Mouse (Mus musculus) stomach, embryonic 16.5 days (tissue): ENCODE measurements around the gene Wdr83. TPM values are rescaled to one million over a fixed set of nuclear protein-coding genes. Genes with fewer than 3 reads are reported as not detected.
A peak's percentile ranks its signal among the peaks of the same experiment; 100 is the strongest.

Experiments used
- ATAC-seq: fragments of 200-750 bp; cut with Nextera tagmentation; 2 replicates; pipeline ENCODE4 v1.8.0; 2017; ENCODE audit warnings: moderate number of reproducible peaks, moderate TSS enrichment; ENCODE audit not compliant: insufficient read depth, low FRiP score
- H3K27ac ChIP-seq: fragments of 300-500 bp; sonication (generic); 2 replicates; pipeline ENCODE4 v1.5.1; 2014; ENCODE audit warnings: low read length
- H3K27me3 ChIP-seq: fragments of 300-500 bp; sonication (generic); 2 replicates; pipeline ENCODE4 v1.6.1; 2014; ENCODE audit warnings: low read length, control low read depth, mixed read lengths; ENCODE audit not compliant: control insufficient read depth, insufficient read depth
- H3K36me3 ChIP-seq: fragments of 300-500 bp; sonication (generic); 2 replicates; pipeline ENCODE4 v1.6.1; 2014; ENCODE audit warnings: low read length; ENCODE audit not compliant: control insufficient read depth, insufficient read depth
- H3K4me1 ChIP-seq: fragments of 300-500 bp; sonication (generic); 2 replicates; pipeline ENCODE4 v1.6.1; 2014; ENCODE audit warnings: low read length, control low read depth, mixed read lengths; ENCODE audit not compliant: control insufficient read depth, insufficient read depth
- H3K4me2 ChIP-seq: fragments of 300-500 bp; sonication (generic); 2 replicates; pipeline ENCODE4 v1.6.1; 2014; ENCODE audit warnings: low read depth, low read length, mixed read lengths
- H3K4me3 ChIP-seq: fragments of 300-500 bp; sonication (generic); replicated peaks from 2 replicates; pipeline ENCODE4 v1.5.1; 2014; ENCODE audit warnings: mild to moderate bottlenecking, low read length
- H3K9ac ChIP-seq: fragments of 300-500 bp; sonication (generic); 2 replicates; pipeline ENCODE4 v1.6.1; 2014; ENCODE audit warnings: low read length
- H3K9me3 ChIP-seq: fragments of 300-500 bp; sonication (generic); replicated peaks from 2 replicates; pipeline ENCODE4 v1.6.1; 2016; ENCODE audit warnings: low read length, control low read depth; ENCODE audit not compliant: control insufficient read depth
- WGBS: fragments of 180-500 bp; shearing (Covaris S2); extraction: QIAGEN DNeasy Blood & Tissue Kit; methylation state at CpG from one replicate; pipeline ENCODE4 v1.1.7; 2014; 5-methylcytosine and 5-hydroxymethylcytosine counted together
- polyA plus RNA-seq: library from polyadenylated mRNA; unstranded; fragments of >200 nt; fragmentation: Nextera tagmentation; extraction: Ambion mirVana; gene quantifications from 2 replicates; pipeline ENCODE4 v1.2.1, GENCODE M21; 2015

Gene Wdr83
- polyA plus RNA-seq, 1 experiment from 2014 or later, result 36.8 TPM

GRCm38 (mm10) chr8:85072364-85072929, 8.7 kb downstream of the Wdr83 start:
- Histone ChIP-seq H3K4me2 (peak overlapping the region; percentile 94), H3K36me3 (no peaks in the 10 kb centered on the region; the same call in 1 of the 2 replicates), H3K27me3 (no peaks in the 10 kb centered on the region), H3K9me3 (no peaks in the 10 kb centered on the region), H3K27ac (peak overlapping the region; percentile 97), H3K9ac (peak overlapping the region; percentile 98), H3K4me3 (peak overlapping the region; percentile 86), H3K4me1 (peaks cover 11% of the 10 kb centered on the region)
- ATAC-seq, result no peak
- WGBS, result 31% methylated on average over 9 of the region's 9 CpGs

GRCm38 (mm10) chr8:85071514-85072281, 9.4 kb downstream of the Wdr83 start, which contains the start of gene Dhps:
Dhps (plus strand) TSS chr8:85071757.
- Histone ChIP-seq H3K4me3 (peak within 1 kb of the TSS; percentile 86), H3K4me1 (peaks cover 11% of the 10 kb centered on the region)
- under 1% methylated on average over 68 of the region's 68 CpGs for WGBS

GRCm38 (mm10) chr8:85071041-85071440, 10.1 kb downstream of the Wdr83 start:
- 79% methylated on average over 5 of the region's 5 CpGs for WGBS
- Histone ChIP-seq H3K4me3 (peak overlapping the region; percentile 86), H3K9me3 (no peaks in the 10 kb centered on the region), H3K36me3 (no peaks in the 10 kb centered on the region; the same call in 1 of the 2 replicates), H3K4me1 (peaks cover 11% of the 10 kb centered on the region), H3K9ac (peak overlapping the region; percentile 98), H3K27ac (peak overlapping the region; percentile 97), H3K4me2 (peak overlapping the region; percentile 94), H3K27me3 (no peaks in the 10 kb centered on the region)
- no peak for ATAC-seq

More at GRCm38 (mm10) chr8:85071514-85072281, 9.4 kb downstream of the Wdr83 start, which contains the start of gene Dhps:
- Histone ChIP-seq H3K9me3 (no peaks in the 10 kb centered on the region), H3K36me3 (no peaks in the 10 kb centered on the region; the same call in 1 of the 2 replicates), H3K9ac (peak within 1 kb of the TSS; percentile 98), H3K27me3 (no peaks in the 10 kb centered on the region), H3K27ac (peak within 1 kb of the TSS; percentile 97), H3K4me2 (peak within 1 kb of the TSS; percentile 94)
- ATAC-seq, result peak; percentile 91

- H3K4me2 ChIP-seq, result no peak within 1 kb of the TSS
- no peak within 1 kb of the TSS for H3K9ac ChIP-seq
- H3K27me3 ChIP-seq, result no peaks in the 10 kb centered on the region
- no peak within 1 kb of the TSS for H3K4me3 ChIP-seq
- H3K9me3 ChIP-seq, result no peaks in the 10 kb centered on the region
- H3K36me3 ChIP-seq, result no peaks in the 10 kb centered on the region
- ATAC-seq, result no peak
- H3K27ac ChIP-seq, result no peak within 1 kb of the TSS
- H3K4me1 ChIP-seq, result peaks cover 11% of the 10 kb centered on the region
These were observed 13.1 kb downstream of the Wdr83 start, which contains the start of gene Gm5741 for GRCm38 (mm10) chr8:85067982-85068381. Gm5741 (minus strand) TSS chr8:85067982.

GRCm38 (mm10) chr8:85067155-85067554, 14.0 kb downstream of the Wdr83 start:
- WGBS, result 92% methylated on average over 2 of the region's 2 CpGs
- no peaks in the 10 kb centered on the region for H3K36me3 ChIP-seq
- H3K4me2 ChIP-seq, result no peak overlapping the region
- ATAC-seq, result no peak
- H3K4me3 ChIP-seq, result no peak overlapping the region
- H3K27ac ChIP-seq, result no peak overlapping the region
- H3K4me1 ChIP-seq, result peaks cover 4% of the 10 kb centered on the region; the same call in 1 of the 2 replicates
- H3K9ac ChIP-seq, result no peak overlapping the region
- no peaks in the 10 kb centered on the region for H3K27me3 ChIP-seq
- H3K9me3 ChIP-seq, result no peaks in the 10 kb centered on the region

GRCm38 (mm10) chr8:85065213-85065612, 15.9 kb downstream of the Wdr83 start:
- Histone ChIP-seq H3K4me1 (peaks cover 10% of the 10 kb centered on the region), H3K4me2 (no peak overlapping the region), H3K9me3 (no peaks in the 10 kb centered on the region), H3K27ac (no peak overlapping the region), H3K27me3 (no peaks in the 10 kb centered on the region), H3K9ac (no peak overlapping the region), H3K4me3 (no peak overlapping the region), H3K36me3 (no peaks in the 10 kb centered on the region)
- no peak for ATAC-seq
- WGBS, result 16% methylated on average over 2 of the region's 2 CpGs

- Histone ChIP-seq H3K9me3 (no peaks in the 10 kb centered on the region), H3K27ac (no peak overlapping the region), H3K27me3 (no peaks in the 10 kb centered on the region), H3K4me1 (peaks cover 10% of the 10 kb centered on the region), H3K4me3 (no peak overlapping the region), H3K36me3 (no peaks in the 10 kb centered on the region), H3K9ac (no peak overlapping the region), H3K4me2 (no peak overlapping the region)
- WGBS, result 92% methylated on average over 4 of the region's 4 CpGs
- no peak for ATAC-seq
These were observed 18.5 kb downstream of the Wdr83 start for GRCm38 (mm10) chr8:85062603-85063002.

GRCm38 (mm10) chr8:85059879-85060616, 21.1 kb downstream of the Wdr83 start, which contains the start of gene Fbxw9:
Fbxw9 (plus strand) TSS chr8:85060055.
- Histone ChIP-seq H3K27ac (peak within 1 kb of the TSS; percentile 38; the same call in 1 of the 2 replicates), H3K4me1 (peaks cover 10% of the 10 kb centered on the region), H3K27me3 (no peaks in the 10 kb centered on the region), H3K4me3 (peak within 1 kb of the TSS; percentile 91), H3K4me2 (peak within 1 kb of the TSS; percentile 94), H3K36me3 (peaks cover 12% of the 10 kb centered on the region; the same call in 1 of the 2 replicates), H3K9ac (peak within 1 kb of the TSS; percentile 82), H3K9me3 (no peaks in the 10 kb centered on the region)
- peak; percentile 91 for ATAC-seq
- under 1% methylated on average over 52 of the region's 53 CpGs for WGBS
